Mouse (Mus musculus) hindbrain, embryonic 12.5 days (tissue): ENCODE results near the gene Tap1. TPM values are rescaled to one million over a fixed set of nuclear protein-coding genes. Genes with fewer than 3 reads are reported as not detected.
"Not testable (repeated sequence)": the region's sequence is repeated elsewhere in the genome, so short reads cannot be mapped to it uniquely, and the experiment has no call there.

Experiments
- ATAC-seq: fragments of 200-750 bp; cut with Nextera tagmentation; 2 replicates; pipeline ENCODE4 v1.8.0; 2017; ENCODE audit warnings: moderate TSS enrichment; ENCODE audit not compliant: low FRiP score
- H3K27ac ChIP-seq: fragments of 300-500 bp; sonication (generic); 2 replicates; pipeline ENCODE4 v1.5.1; 2016; ENCODE audit warnings: mild to moderate bottlenecking
- H3K27me3 ChIP-seq: fragments of 300-500 bp; sonication (generic); 2 replicates; pipeline ENCODE4 v1.6.1; 2016; ENCODE audit warnings: mild to moderate bottlenecking
- H3K36me3 ChIP-seq: fragments of 300-500 bp; sonication (generic); 2 replicates; pipeline ENCODE4 v1.6.1; 2016; ENCODE audit warnings: mild to moderate bottlenecking
- H3K4me1 ChIP-seq: fragments of 300-500 bp; sonication (generic); 2 replicates; pipeline ENCODE4 v1.6.1; 2016
- H3K4me2 ChIP-seq: fragments of 300-500 bp; sonication (generic); replicated peaks from 2 replicates; pipeline ENCODE4 v1.6.1; 2016; ENCODE audit warnings: mild to moderate bottlenecking
- H3K4me3 ChIP-seq: fragments of 300-500 bp; sonication (generic); 2 replicates; pipeline ENCODE4 v1.5.1; 2016; ENCODE audit warnings: mild to moderate bottlenecking
- H3K9ac ChIP-seq: fragments of 300-500 bp; sonication (generic); 2 replicates; pipeline ENCODE4 v1.6.1; 2016; ENCODE audit warnings: mild to moderate bottlenecking, moderate library complexity
- H3K9me3 ChIP-seq: fragments of 300-500 bp; sonication (generic); replicated peaks from 2 replicates; pipeline ENCODE4 v1.6.1; 2016; ENCODE audit warnings: mild to moderate bottlenecking
- WGBS: fragments of 180-500 bp; shearing (Covaris S2); methylation state at CpG from one replicate; pipeline ENCODE4 v1.1.7; 2016; 5-methylcytosine and 5-hydroxymethylcytosine counted together
- polyA plus RNA-seq: library from polyadenylated mRNA; unstranded; fragments of >200 nt; fragmentation: Nextera tagmentation; extraction: Ambion mirVana; gene quantifications from 2 replicates; pipeline ENCODE4 v1.2.1, GENCODE M21; 2016

Tap1 gene
- polyA plus RNA-seq, 1 experiment from 2014 or later: 1.8 TPM

- ATAC-seq, H3K9me3 ChIP-seq, H3K36me3 ChIP-seq, H3K4me1 ChIP-seq, H3K4me2 ChIP-seq, H3K9ac ChIP-seq, H3K27me3 ChIP-seq, H3K27ac ChIP-seq, H3K4me3 ChIP-seq: not testable (repeated sequence)
- no CpG with 5 or more reads among the region's 16 CpGs for WGBS
These were observed 33.0 kb downstream of the Tap1 start for GRCm38 (mm10) chr17:34220401-34220800.

GRCm38 (mm10) chr17:34224816-34225215 lies 37.5 kb downstream of the Tap1 start:
- no peak overlapping the region for H3K4me2 ChIP-seq
- no peaks in the 10 kb centered on the region for H3K27me3 ChIP-seq
- H3K9ac ChIP-seq: no peak overlapping the region
- H3K4me3 ChIP-seq: no peak overlapping the region
- ATAC-seq: no peak
- H3K4me1 ChIP-seq: no peaks in the 10 kb centered on the region
- H3K9me3 ChIP-seq: peaks cover 11% of the 10 kb centered on the region
- 90% methylated on average over 3 of the region's 3 CpGs for WGBS
- no peaks in the 10 kb centered on the region for H3K36me3 ChIP-seq
- no peak overlapping the region for H3K27ac ChIP-seq

GRCm38 (mm10) chr17:34225426-34225825 lies 38.1 kb downstream of the Tap1 start:
- no peak overlapping the region for H3K4me2 ChIP-seq
- no peak for ATAC-seq
- no peaks in the 10 kb centered on the region for H3K4me1 ChIP-seq
- H3K27ac ChIP-seq: no peak overlapping the region
- no peak overlapping the region for H3K4me3 ChIP-seq
- no peak overlapping the region for H3K9ac ChIP-seq
- no peaks in the 10 kb centered on the region for H3K27me3 ChIP-seq
- H3K36me3 ChIP-seq: no peaks in the 10 kb centered on the region
- 96% methylated on average over 8 of the region's 8 CpGs for WGBS
- peaks cover 11% of the 10 kb centered on the region for H3K9me3 ChIP-seq

- H3K36me3 ChIP-seq, H3K27ac ChIP-seq, H3K4me1 ChIP-seq, H3K4me3 ChIP-seq, ATAC-seq, H3K27me3 ChIP-seq, H3K9ac ChIP-seq, H3K4me2 ChIP-seq: not testable (repeated sequence)
- WGBS: 94% methylated on average over 14 of the region's 23 CpGs
- peaks cover 11% of the 10 kb centered on the region for H3K9me3 ChIP-seq
These were observed 38.6 kb downstream of the Tap1 start for GRCm38 (mm10) chr17:34225911-34226310.

GRCm38 (mm10) chr17:34230971-34231370 lies 43.6 kb downstream of the Tap1 start:
- H3K9ac ChIP-seq, H3K4me3 ChIP-seq, H3K9me3 ChIP-seq, H3K4me2 ChIP-seq, H3K27ac ChIP-seq, H3K27me3 ChIP-seq, H3K36me3 ChIP-seq, H3K4me1 ChIP-seq, ATAC-seq: not testable (repeated sequence)
- 95% methylated on average over 9 of the region's 9 CpGs for WGBS

- not testable (repeated sequence) for H3K36me3 ChIP-seq, H3K9ac ChIP-seq, H3K9me3 ChIP-seq, H3K27ac ChIP-seq, H3K27me3 ChIP-seq, H3K4me1 ChIP-seq, H3K4me3 ChIP-seq, ATAC-seq, H3K4me2 ChIP-seq
- WGBS: 78% methylated on average over 6 of the region's 7 CpGs
These were observed 44.7 kb downstream of the Tap1 start for GRCm38 (mm10) chr17:34232021-34232420.

- Histone ChIP-seq H3K27me3 (no peaks in the 10 kb centered on the region), H3K36me3 (no peaks in the 10 kb centered on the region), H3K4me3 (no peak overlapping the region), H3K9ac (no peak overlapping the region), H3K4me1 (no peaks in the 10 kb centered on the region), H3K9me3 (no peaks in the 10 kb centered on the region), H3K27ac (no peak overlapping the region), H3K4me2 (no peak overlapping the region)
- WGBS: 50% methylated on average over 9 of the region's 9 CpGs
- peak; percentile 56; the same call in 1 of the 2 replicates for ATAC-seq
These were observed 47.6 kb downstream of the Tap1 start for GRCm38 (mm10) chr17:34234926-34235325.

GRCm38 (mm10) chr17:34236691-34237090 lies 49.3 kb downstream of the Tap1 start:
- Histone ChIP-seq H3K36me3 (no peaks in the 10 kb centered on the region), H3K27ac (no peak overlapping the region), H3K4me1 (no peaks in the 10 kb centered on the region), H3K9me3 (no peaks in the 10 kb centered on the region), H3K4me2 (no peak overlapping the region), H3K27me3 (no peaks in the 10 kb centered on the region), H3K4me3 (no peak overlapping the region), H3K9ac (no peak overlapping the region)
- no peak for ATAC-seq
- WGBS: 89% methylated on average over 5 of the region's 5 CpGs

- Histone ChIP-seq H3K9me3 (peaks cover 5% of the 10 kb centered on the region; the same call in 1 of the 2 replicates), H3K27ac (no peak overlapping the region), H3K27me3 (no peaks in the 10 kb centered on the region), H3K4me3 (no peak overlapping the region), H3K4me2 (no peak overlapping the region), H3K36me3 (no peaks in the 10 kb centered on the region), H3K9ac (no peak overlapping the region), H3K4me1 (no peaks in the 10 kb centered on the region)
- ATAC-seq: no peak
- WGBS: 72% methylated on average over 3 of the region's 3 CpGs
These were observed 50.4 kb downstream of the Tap1 start for GRCm38 (mm10) chr17:34237741-34238140.

GRCm38 (mm10) chr17:34238706-34239105 lies 51.4 kb downstream of the Tap1 start, which contains the start of gene H2-Ob:
Gene H2-Ob (plus strand): TSS chr17:34238903.
- H3K27me3 ChIP-seq: no peaks in the 10 kb centered on the region
- H3K9me3 ChIP-seq: peaks cover 5% of the 10 kb centered on the region; the same call in 1 of the 2 replicates
- no peak for ATAC-seq
- no peak within 1 kb of the TSS for H3K4me3 ChIP-seq
- H3K9ac ChIP-seq: no peak within 1 kb of the TSS
- WGBS: 63% methylated on average over 3 of the region's 3 CpGs
- no peaks in the 10 kb centered on the region for H3K4me1 ChIP-seq
- H3K4me2 ChIP-seq: no peak within 1 kb of the TSS
- H3K36me3 ChIP-seq: no peaks in the 10 kb centered on the region
- H3K27ac ChIP-seq: no peak within 1 kb of the TSS

- no peak overlapping the region for H3K4me2 ChIP-seq
- no peak for ATAC-seq
- H3K9ac ChIP-seq: no peak overlapping the region
- no peak overlapping the region for H3K4me3 ChIP-seq
- 66% methylated on average over 10 of the region's 10 CpGs for WGBS
- H3K4me1 ChIP-seq: no peaks in the 10 kb centered on the region
- H3K27me3 ChIP-seq: no peaks in the 10 kb centered on the region
- H3K36me3 ChIP-seq: no peaks in the 10 kb centered on the region
- peaks cover 5% of the 10 kb centered on the region; the same call in 1 of the 2 replicates for H3K9me3 ChIP-seq
- no peak overlapping the region for H3K27ac ChIP-seq
These were observed 52.3 kb downstream of the Tap1 start for GRCm38 (mm10) chr17:34239601-34240041.

- Histone ChIP-seq H3K36me3 (no peaks in the 10 kb centered on the region), H3K4me3 (no peak overlapping the region), H3K27me3 (no peaks in the 10 kb centered on the region), H3K4me2 (no peak overlapping the region), H3K9me3 (peaks cover 5% of the 10 kb centered on the region; the same call in 1 of the 2 replicates), H3K9ac (no peak overlapping the region), H3K4me1 (no peaks in the 10 kb centered on the region), H3K27ac (no peak overlapping the region)
- 70% methylated on average over 3 of the region's 3 CpGs for WGBS
- no peak for ATAC-seq
These were observed 53.0 kb downstream of the Tap1 start for GRCm38 (mm10) chr17:34240366-34240765.

GRCm38 (mm10) chr17:34240916-34241315 lies 53.6 kb downstream of the Tap1 start:
- 82% methylated on average over 6 of the region's 6 CpGs for WGBS
- H3K9me3 ChIP-seq: peaks cover 5% of the 10 kb centered on the region; the same call in 1 of the 2 replicates
- no peaks in the 10 kb centered on the region for H3K4me1 ChIP-seq
- H3K9ac ChIP-seq: no peak overlapping the region
- H3K27ac ChIP-seq: no peak overlapping the region
- no peak overlapping the region for H3K4me3 ChIP-seq
- H3K27me3 ChIP-seq: no peaks in the 10 kb centered on the region
- no peaks in the 10 kb centered on the region for H3K36me3 ChIP-seq
- H3K4me2 ChIP-seq: no peak overlapping the region
- no peak for ATAC-seq
